Mouse (Mus musculus): ENCODE measurements around the gene Slc10a6. TPM values are rescaled to one million over a fixed set of nuclear protein-coding genes. Genes with fewer than 3 reads are reported as not detected.

Slc10a6 gene
- polyA plus RNA-seq (2014; fragmentation: Nextera tagmentation; extraction: Ambion mirVana) = 0.08 and 0.10 TPM in 2 replicates

- H3K27ac ChIP-seq (ENCODE audit: low read depth, low read length) = no peak within 1 kb of the TSS
- WGBS = 84% methylated on average over 17 of the region's 17 CpGs
- H3K4me1 ChIP-seq (ENCODE audit: control insufficient read depth, insufficient read depth, low read length) = no peaks in the 10 kb centered on the region
- no peak within 1 kb of the TSS for H3K9ac ChIP-seq (ENCODE audit: low read length)
- no peaks in the 10 kb centered on the region for H3K36me3 ChIP-seq (ENCODE audit: control insufficient read depth, insufficient read depth, low read length)
- no peak within 1 kb of the TSS for H3K4me2 ChIP-seq
- ATAC-seq (ENCODE audit: low FRiP score) (no peak), DNase-seq (ENCODE audit: low spot score, missing footprints) (no peak)
- no peak within 1 kb of the TSS for H3K4me3 ChIP-seq (ENCODE audit: low read depth, low read length)
- no peaks in the 10 kb centered on the region for H3K27me3 ChIP-seq (ENCODE audit: control insufficient read depth, insufficient read depth, low read length)
- no peaks in the 10 kb centered on the region for H3K9me3 ChIP-seq (ENCODE audit: control insufficient read depth, low read length)
Measured at GRCm38 (mm10) chr5:103629111-103629764, at the start of gene Slc10a6. TSS of gene Slc10a6 (minus strand) at chr5:103629403.

GRCm38 (mm10) chr5:103678974-103679373 lies 49.8 kb upstream of the Slc10a6 start:
- DNase-seq (ENCODE audit: low spot score, missing footprints) (no peak), ATAC-seq (ENCODE audit: low FRiP score) (no peak)
- Histone ChIP-seq H3K36me3 (ENCODE audit: control insufficient read depth, insufficient read depth, low read length) (no peaks in the 10 kb centered on the region), H3K4me3 (ENCODE audit: low read depth, low read length) (no peak overlapping the region), H3K4me1 (ENCODE audit: control insufficient read depth, insufficient read depth, low read length) (no peaks in the 10 kb centered on the region), H3K9ac (ENCODE audit: low read length) (no peak overlapping the region), H3K4me2 (no peak overlapping the region), H3K27ac (ENCODE audit: low read depth, low read length) (no peak overlapping the region), H3K9me3 (ENCODE audit: control insufficient read depth, low read length) (no peaks in the 10 kb centered on the region), H3K27me3 (ENCODE audit: control insufficient read depth, insufficient read depth, low read length) (no peaks in the 10 kb centered on the region)
- 87% methylated on average over 5 of the region's 5 CpGs for WGBS

- Histone ChIP-seq H3K4me3 (ENCODE audit: low read depth, low read length) (no peak overlapping the region), H3K4me2 (no peak overlapping the region; the same call in 1 of the 2 replicates), H3K36me3 (ENCODE audit: control insufficient read depth, insufficient read depth, low read length) (no peaks in the 10 kb centered on the region), H3K27me3 (ENCODE audit: control insufficient read depth, insufficient read depth, low read length) (no peaks in the 10 kb centered on the region), H3K27ac (ENCODE audit: low read depth, low read length) (no peak overlapping the region), H3K9me3 (ENCODE audit: control insufficient read depth, low read length) (no peaks in the 10 kb centered on the region), H3K4me1 (ENCODE audit: control insufficient read depth, insufficient read depth, low read length) (no peaks in the 10 kb centered on the region), H3K9ac (ENCODE audit: low read length) (no peak overlapping the region)
- 84% methylated on average over 6 of the region's 6 CpGs for WGBS
- ATAC-seq (ENCODE audit: low FRiP score) (no peak), DNase-seq (ENCODE audit: low spot score, missing footprints) (no peak)
Measured at GRCm38 (mm10) chr5:103677894-103678293, 48.7 kb upstream of the Slc10a6 start.

- Histone ChIP-seq H3K9me3 (ENCODE audit: control insufficient read depth, low read length) (no peaks in the 10 kb centered on the region), H3K4me3 (ENCODE audit: low read depth, low read length) (no peak overlapping the region), H3K9ac (ENCODE audit: low read length) (no peak overlapping the region), H3K27me3 (ENCODE audit: control insufficient read depth, insufficient read depth, low read length) (no peaks in the 10 kb centered on the region), H3K4me2 (no peak overlapping the region), H3K4me1 (ENCODE audit: control insufficient read depth, insufficient read depth, low read length) (no peaks in the 10 kb centered on the region), H3K27ac (ENCODE audit: low read depth, low read length) (no peak overlapping the region), H3K36me3 (ENCODE audit: control insufficient read depth, insufficient read depth, low read length) (no peaks in the 10 kb centered on the region)
- no peak for DNase-seq (ENCODE audit: low spot score, missing footprints)
- ATAC-seq (ENCODE audit: low FRiP score) = no peak
- WGBS = 89% methylated on average over 6 of the region's 6 CpGs
Measured at GRCm38 (mm10) chr5:103676289-103676881, 47.2 kb upstream of the Slc10a6 start.

GRCm38 (mm10) chr5:103674482-103674881 lies 45.3 kb upstream of the Slc10a6 start:
- DNase-seq (ENCODE audit: low spot score, missing footprints) (no peak), ATAC-seq (ENCODE audit: low FRiP score) (no peak)
- H3K36me3 ChIP-seq (ENCODE audit: control insufficient read depth, insufficient read depth, low read length) = no peaks in the 10 kb centered on the region
- H3K27ac ChIP-seq (ENCODE audit: low read depth, low read length) = no peak overlapping the region
- H3K9ac ChIP-seq (ENCODE audit: low read length) = no peak overlapping the region
- no peak overlapping the region for H3K4me2 ChIP-seq
- no peaks in the 10 kb centered on the region for H3K27me3 ChIP-seq (ENCODE audit: control insufficient read depth, insufficient read depth, low read length)
- WGBS = 67% methylated on average over 6 of the region's 6 CpGs
- no peak overlapping the region for H3K4me3 ChIP-seq (ENCODE audit: low read depth, low read length)
- no peaks in the 10 kb centered on the region for H3K4me1 ChIP-seq (ENCODE audit: control insufficient read depth, insufficient read depth, low read length)
- H3K9me3 ChIP-seq (ENCODE audit: control insufficient read depth, low read length) = no peaks in the 10 kb centered on the region

GRCm38 (mm10) chr5:103673611-103674010 lies 44.4 kb upstream of the Slc10a6 start:
- no peaks in the 10 kb centered on the region for H3K27me3 ChIP-seq (ENCODE audit: control insufficient read depth, insufficient read depth, low read length)
- H3K9ac ChIP-seq (ENCODE audit: low read length) = no peak overlapping the region
- ATAC-seq (ENCODE audit: low FRiP score) (no peak), DNase-seq (ENCODE audit: low spot score, missing footprints) (no peak)
- no peaks in the 10 kb centered on the region for H3K4me1 ChIP-seq (ENCODE audit: control insufficient read depth, insufficient read depth, low read length)
- WGBS = 87% methylated on average over 4 of the region's 4 CpGs
- H3K27ac ChIP-seq (ENCODE audit: low read depth, low read length) = no peak overlapping the region
- no peaks in the 10 kb centered on the region for H3K36me3 ChIP-seq (ENCODE audit: control insufficient read depth, insufficient read depth, low read length)
- no peaks in the 10 kb centered on the region for H3K9me3 ChIP-seq (ENCODE audit: control insufficient read depth, low read length)
- H3K4me2 ChIP-seq = no peak overlapping the region
- no peak overlapping the region for H3K4me3 ChIP-seq (ENCODE audit: low read depth, low read length)

- no peaks in the 10 kb centered on the region for H3K9me3 ChIP-seq (ENCODE audit: control insufficient read depth, low read length)
- WGBS = 63% methylated on average over 3 of the region's 3 CpGs
- H3K27me3 ChIP-seq (ENCODE audit: control insufficient read depth, insufficient read depth, low read length) = no peaks in the 10 kb centered on the region
- no peak overlapping the region for H3K4me2 ChIP-seq
- H3K27ac ChIP-seq (ENCODE audit: low read depth, low read length) = no peak overlapping the region
- ATAC-seq (ENCODE audit: low FRiP score) = no peak
- no peaks in the 10 kb centered on the region for H3K36me3 ChIP-seq (ENCODE audit: control insufficient read depth, insufficient read depth, low read length)
- no peak for DNase-seq (ENCODE audit: low spot score, missing footprints)
- no peaks in the 10 kb centered on the region for H3K4me1 ChIP-seq (ENCODE audit: control insufficient read depth, insufficient read depth, low read length)
- no peak overlapping the region for H3K4me3 ChIP-seq (ENCODE audit: low read depth, low read length)
- H3K9ac ChIP-seq (ENCODE audit: low read length) = no peak overlapping the region
Measured at GRCm38 (mm10) chr5:103671858-103672257, 42.7 kb upstream of the Slc10a6 start.

- H3K36me3 ChIP-seq (ENCODE audit: control insufficient read depth, insufficient read depth, low read length) = no peaks in the 10 kb centered on the region
- H3K4me3 ChIP-seq (ENCODE audit: low read depth, low read length) = no peak overlapping the region
- H3K4me2 ChIP-seq = no peak overlapping the region
- no peaks in the 10 kb centered on the region for H3K27me3 ChIP-seq (ENCODE audit: control insufficient read depth, insufficient read depth, low read length)
- no peak for ATAC-seq (ENCODE audit: low FRiP score)
- H3K9me3 ChIP-seq (ENCODE audit: control insufficient read depth, low read length) = no peaks in the 10 kb centered on the region
- no peaks in the 10 kb centered on the region for H3K4me1 ChIP-seq (ENCODE audit: control insufficient read depth, insufficient read depth, low read length)
- 89% methylated on average over 2 of the region's 2 CpGs for whole genome bisulfite sequencing
- H3K9ac ChIP-seq (ENCODE audit: low read length) = no peak overlapping the region
- DNase-seq (ENCODE audit: low spot score, missing footprints) = no peak
- no peak overlapping the region for H3K27ac ChIP-seq (ENCODE audit: low read depth, low read length)
Measured at GRCm38 (mm10) chr5:103665876-103666275, 36.7 kb upstream of the Slc10a6 start.

- no peak for ATAC-seq (ENCODE audit: low FRiP score)
- Histone ChIP-seq H3K4me1 (ENCODE audit: control insufficient read depth, insufficient read depth, low read length) (no peaks in the 10 kb centered on the region), H3K27me3 (ENCODE audit: control insufficient read depth, insufficient read depth, low read length) (no peaks in the 10 kb centered on the region), H3K4me2 (no peak overlapping the region), H3K36me3 (ENCODE audit: control insufficient read depth, insufficient read depth, low read length) (no peaks in the 10 kb centered on the region), H3K27ac (ENCODE audit: low read depth, low read length) (no peak overlapping the region), H3K9me3 (ENCODE audit: control insufficient read depth, low read length) (no peaks in the 10 kb centered on the region), H3K9ac (ENCODE audit: low read length) (no peak overlapping the region), H3K4me3 (ENCODE audit: low read depth, low read length) (no peak overlapping the region)
- DNase-seq (ENCODE audit: low spot score, missing footprints) = no peak
- WGBS = 81% methylated on average over 9 of the region's 9 CpGs
Measured at GRCm38 (mm10) chr5:103664932-103665331, 35.7 kb upstream of the Slc10a6 start.
